32 mouse cellular contexts compared by ENCODE assay signal in the genomic region with DNA sequence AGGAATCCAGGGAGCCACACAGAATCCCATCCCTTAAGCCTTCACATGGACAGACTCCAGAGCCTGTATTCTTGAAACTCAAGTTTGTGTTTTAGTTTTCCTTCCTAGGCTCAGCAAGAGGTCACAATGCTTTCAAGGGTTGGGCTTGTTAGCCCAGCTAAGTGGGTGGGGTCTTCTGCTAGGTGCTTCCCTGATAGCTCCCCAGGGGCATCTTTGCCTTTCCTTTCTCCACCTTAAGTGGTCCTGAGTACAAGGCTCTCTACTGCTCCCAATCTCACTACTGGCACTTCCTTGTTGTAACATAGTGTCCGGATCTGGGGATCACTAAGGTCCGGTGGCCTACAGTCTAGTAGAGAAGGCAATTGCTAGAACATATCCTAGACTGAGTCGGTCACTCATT. TPM values are rescaled to one million over a fixed set of nuclear protein-coding genes. Genes with fewer than 3 reads are reported as not detected.
"Had no signal": no experiment of that assay in that cellular context is flagged by ENCODE, and none has a peak within 500 bp of the region (broad histone marks: within the 10 kb centered on the region; RNA-seq: fewer than 3 reads in every experiment).

No protein-coding gene starts in this region.

- H3K27ac ChIP-seq: embryonic facial prominence, embryonic 10.5 days; embryonic facial prominence, embryonic 12.5 days; embryonic facial prominence, embryonic 13.5 days; embryonic facial prominence, embryonic 15.5 days; forebrain, embryonic 10.5 days; forebrain, embryonic 12.5 days; forebrain, embryonic 13.5 days; forebrain, embryonic 15.5 days; gastrocnemius, adult 2 months; heart, adult 2 months had no signal

- DNase-seq: cerebellum, adult 9-10 months; cerebellum, adult 9-11 months; cerebellum, postnatal 10 days; cerebellum, postnatal 14 days; cerebellum, postnatal 25 days; cerebellum, postnatal 36 days; embryo, embryonic 11 days; forebrain, postnatal 0 days; gastrocnemius, adult 2 months; gastrocnemius, postnatal 10 days; gastrocnemius, postnatal 14 days; gastrocnemius, postnatal 25 days; heart, adult 11 months; heart, adult 18-20 months; heart, adult 2 months had no signal

- ATAC-seq: forebrain, embryonic 13.5 days; forebrain, embryonic 14.5 days; forebrain, embryonic 15.5 days; forebrain, embryonic 16.5 days; forebrain, postnatal 0 days had no signal

- H3K9ac ChIP-seq: embryonic facial prominence, embryonic 12.5 days; embryonic facial prominence, embryonic 13.5 days; embryonic facial prominence, embryonic 15.5 days; forebrain, embryonic 12.5 days; forebrain, embryonic 13.5 days; forebrain, embryonic 15.5 days; forebrain, postnatal 0 days had no signal

- H3K4me2 ChIP-seq: embryonic facial prominence, embryonic 12.5 days; embryonic facial prominence, embryonic 13.5 days; embryonic facial prominence, embryonic 15.5 days; forebrain, embryonic 12.5 days; forebrain, embryonic 13.5 days; forebrain, embryonic 15.5 days had no signal

- H3K9me3 ChIP-seq: embryonic facial prominence, embryonic 10.5 days; embryonic facial prominence, embryonic 12.5 days; embryonic facial prominence, embryonic 13.5 days; embryonic facial prominence, embryonic 15.5 days; forebrain, embryonic 10.5 days; forebrain, embryonic 12.5 days; forebrain, embryonic 13.5 days; forebrain, embryonic 15.5 days had no signal

- H3K36me3 ChIP-seq: embryonic facial prominence, embryonic 10.5 days; embryonic facial prominence, embryonic 12.5 days; embryonic facial prominence, embryonic 13.5 days; embryonic facial prominence, embryonic 15.5 days; forebrain, embryonic 10.5 days; forebrain, embryonic 12.5 days; forebrain, embryonic 15.5 days had no signal

- H3K4me3 ChIP-seq: embryonic facial prominence, embryonic 10.5 days; embryonic facial prominence, embryonic 12.5 days; embryonic facial prominence, embryonic 13.5 days; embryonic facial prominence, embryonic 15.5 days; erythroblast, embryonic 14.5 days; forebrain, embryonic 10.5 days; forebrain, embryonic 12.5 days; forebrain, embryonic 13.5 days; forebrain, embryonic 15.5 days; gastrocnemius, adult 2 months; heart, adult 2 months had no signal

RNA-seq across cellular contexts. Expression of gene Dlx2, which starts 3.8 kb away (rescaled TPM):
- total RNA-seq: common myeloid progenitor, adult 5-6 weeks; gastrocnemius, adult 18-20 months; gastrocnemius, adult 2 months; gastrocnemius, adult 8-10 months; gastrocnemius, postnatal 25 days; granulocyte monocyte progenitor cell, adult 5-6 weeks; heart, adult 18-20 months; heart, adult 2 months; heart, adult 8-10 months had no signal
- polyA plus RNA-seq: gonadal fat pad, adult 2 months; heart, adult 2 months had no signal

RNA-seq across cellular contexts. Expression of gene Dlx1, which starts 22.4 kb away (rescaled TPM):
- total RNA-seq: common myeloid progenitor, adult 5-6 weeks; gastrocnemius, adult 18-20 months; granulocyte monocyte progenitor cell, adult 5-6 weeks had no signal
- polyA plus RNA-seq: gonadal fat pad, adult 2 months had no signal
